Mouse (Mus musculus) 3T3-L1 (cell line): ENCODE results near the gene Olfr748.
"Not testable (repeated sequence)": the region's sequence is repeated elsewhere in the genome, so short reads cannot be mapped to it uniquely, and the experiment has no call there.

ENCODE experiments used
- DNase-seq: peaks from one replicate; pipeline ENCODE4 v3.0.0-alpha.2; 2015; ENCODE audit warnings: low read depth, low spot score

Olfr748 gene

GRCm38 (mm10) chr14:50707073-50707472 lies at the start of gene Olfr748:
Gene Olfr748, plus strand, starts transcription at chr14:50707373.
- no peak for DNase-seq

DNA sequence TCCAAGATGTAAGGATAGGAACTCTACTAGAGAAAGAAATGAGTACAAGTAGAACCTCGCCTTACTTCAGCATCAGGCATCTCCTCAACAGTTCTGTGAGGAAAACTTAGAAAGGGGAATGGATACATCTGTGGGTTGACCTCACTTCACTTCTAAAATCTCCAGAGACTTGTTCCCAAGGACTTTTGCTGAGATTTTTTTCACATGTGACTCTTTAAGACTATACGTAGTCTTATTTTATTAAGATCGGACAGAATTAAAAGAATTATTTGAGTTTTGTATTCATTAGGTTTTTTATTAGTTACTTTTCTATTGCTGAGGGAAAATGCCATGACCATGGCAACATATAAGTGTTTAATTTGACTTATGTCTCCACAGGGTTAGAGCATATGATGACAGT lies 14.1 kb upstream of the Olfr748 start, which contains the start of gene Olfr747:
Gene Olfr747, minus strand, starts transcription at position 101 of the 400 bp plus-strand sequence.
- DNase-seq = no peak

DNA sequence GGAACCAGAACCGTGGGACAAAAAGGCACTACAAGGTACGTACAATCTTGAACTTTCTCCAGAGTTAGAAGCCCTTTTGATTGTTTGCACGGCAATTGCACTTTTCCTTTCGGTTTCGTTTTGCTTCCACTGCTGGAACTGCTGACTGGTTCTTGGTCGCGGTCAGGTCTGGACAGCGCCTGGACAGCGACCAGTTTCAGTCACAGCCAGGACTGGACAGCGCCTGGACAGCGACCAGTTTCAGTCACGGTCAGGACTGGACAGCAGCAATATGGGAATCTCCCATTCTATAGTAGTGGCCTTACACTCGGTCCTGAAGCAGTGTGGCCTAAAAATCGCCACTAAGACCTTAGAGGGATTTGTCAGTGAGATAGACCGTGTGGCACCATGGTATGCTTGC lies 12.7 kb downstream of the Olfr748 start:
- peak; percentile 3 for DNase-seq

DNA sequence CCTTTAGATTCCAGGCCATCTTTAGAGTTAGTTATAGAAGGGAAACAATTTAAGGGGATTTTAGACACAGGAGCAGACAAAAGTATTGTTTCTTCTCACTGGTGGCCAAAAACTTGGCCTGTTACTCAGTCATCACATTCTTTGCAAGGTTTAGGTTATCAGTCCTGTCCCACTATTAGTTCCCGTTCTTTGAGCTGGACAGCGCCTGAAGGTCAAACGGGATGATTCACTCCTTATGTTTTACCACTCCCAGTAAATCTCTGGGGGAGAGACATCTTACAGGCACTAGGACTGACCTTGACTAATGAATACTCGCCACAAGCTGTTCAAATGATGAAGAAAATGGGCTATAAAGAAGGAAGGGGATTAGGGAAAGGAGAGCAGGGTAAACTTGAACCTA lies 15.2 kb downstream of the Olfr748 start:
- not testable (repeated sequence) for DNase-seq

DNA sequence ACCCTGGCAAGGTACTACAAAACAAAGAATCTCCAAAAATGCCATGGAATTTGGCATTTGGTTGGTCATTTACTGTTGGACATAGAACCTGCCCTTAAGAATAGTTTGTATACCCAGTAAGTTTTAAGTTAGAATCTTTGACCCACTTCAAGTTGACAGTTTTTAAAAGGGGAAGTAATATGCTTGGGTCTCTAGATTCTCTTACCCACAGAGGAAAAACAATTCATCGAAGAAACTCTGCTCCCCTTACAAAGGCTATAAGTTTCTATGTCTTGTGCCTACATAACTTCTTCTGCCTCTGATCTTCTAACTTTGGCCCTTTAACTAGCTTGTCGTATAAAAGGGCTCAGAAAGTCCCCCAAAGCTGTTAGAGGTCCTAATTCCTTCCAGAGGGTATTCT lies 33.2 kb downstream of the Olfr748 start:
- DNase-seq = no peak

- DNase-seq = no peak
Measured at GRCm38 (mm10) chr14:50741584-50741983, 34.4 kb downstream of the Olfr748 start.

GRCm38 (mm10) chr14:50744994-50745393 lies 37.8 kb downstream of the Olfr748 start, which contains the start of gene Olfr749:
Gene Olfr749, minus strand, starts transcription at chr14:50745094.
- no peak for DNase-seq

GRCm38 (mm10) chr14:50758416-50759085 lies 51.4 kb downstream of the Olfr748 start:
- DNase-seq = no peak
